Mouse (Mus musculus) kidney, postnatal 0 days (tissue): Measurements from ENCODE around the gene Hist2h2aa2. TPM values are rescaled to one million over a fixed set of nuclear protein-coding genes. Genes with fewer than 3 reads are reported as not detected.
A peak's percentile ranks its signal among the peaks of the same experiment; 100 is the strongest.
"Not testable (repeated sequence)": the region's sequence is repeated elsewhere in the genome, so short reads cannot be mapped to it uniquely, and the experiment has no call there.

ENCODE experiments used
- ATAC-seq: fragments of 200-750 bp; cut with Nextera tagmentation; replicated peaks from 2 replicates; pipeline ENCODE4 v1.8.0; 2017; ENCODE audit warnings: low read depth, moderate number of reproducible peaks, moderate TSS enrichment, moderate library complexity; ENCODE audit not compliant: low FRiP score
- DNase-seq: peaks from one replicate; pipeline ENCODE4 v3.0.0-alpha.2; 2016; ENCODE audit warnings: low spot score
- H3K27ac ChIP-seq: fragments of 300-500 bp; sonication (generic); 2 replicates; pipeline ENCODE4 v1.5.1; 2014; ENCODE audit warnings: mild to moderate bottlenecking
- H3K27me3 ChIP-seq: fragments of 300-500 bp; sonication (generic); 2 replicates; pipeline ENCODE4 v1.6.1; 2014; ENCODE audit warnings: low read length, mixed read lengths; ENCODE audit not compliant: insufficient read depth
- H3K36me3 ChIP-seq: fragments of 300-500 bp; sonication (generic); 2 replicates; pipeline ENCODE4 v1.6.1; 2014; ENCODE audit warnings: low read length, mixed read lengths; ENCODE audit not compliant: insufficient read depth
- H3K4me1 ChIP-seq: fragments of 300-500 bp; sonication (generic); replicated peaks from 2 replicates; pipeline ENCODE4 v1.6.1; 2014; ENCODE audit warnings: antibody characterized with exemption, low read length, mixed read lengths; ENCODE audit not compliant: insufficient read depth
- H3K4me2 ChIP-seq: fragments of 300-500 bp; sonication (generic); 2 replicates; pipeline ENCODE4 v1.6.1; 2014; ENCODE audit warnings: mild to moderate bottlenecking, low read length, moderate library complexity, mixed read lengths
- H3K4me3 ChIP-seq: fragments of 300-500 bp; sonication (generic); replicated peaks from 2 replicates; pipeline ENCODE4 v1.5.1; 2014; ENCODE audit warnings: low read depth, low read length
- H3K9ac ChIP-seq: fragments of 300-500 bp; sonication (generic); 2 replicates; pipeline ENCODE4 v1.6.1; 2014; ENCODE audit warnings: low read depth, low read length
- H3K9me3 ChIP-seq: fragments of 300-500 bp; sonication (generic); replicated peaks from 2 replicates; pipeline ENCODE4 v1.6.1; 2016; ENCODE audit warnings: low read length, inconsistent platforms, mixed read lengths
- CTCF ChIP-seq: IDR thresholded peaks from 2 replicates; pipeline ENCODE4 v1.5.1; 2016; ENCODE audit warnings: antibody characterized with exemption, low read depth, mild to moderate bottlenecking, moderate library complexity
- WGBS: fragments of 180-500 bp; shearing (Covaris S2); extraction: QIAGEN DNeasy Blood & Tissue Kit; methylation state at CpG from one replicate; pipeline ENCODE4 v1.1.7; 2014; 5-methylcytosine and 5-hydroxymethylcytosine counted together
- polyA plus RNA-seq: library from polyadenylated mRNA; unstranded; fragments of >200 nt; fragmentation: Nextera tagmentation; extraction: Ambion mirVana; gene quantifications from 2 replicates; pipeline ENCODE4 v1.2.1, GENCODE M21; 2015

The Hist2h2aa2 gene
- polyA plus RNA-seq, 1 experiment from 2014 or later: 107 TPM

DNA sequence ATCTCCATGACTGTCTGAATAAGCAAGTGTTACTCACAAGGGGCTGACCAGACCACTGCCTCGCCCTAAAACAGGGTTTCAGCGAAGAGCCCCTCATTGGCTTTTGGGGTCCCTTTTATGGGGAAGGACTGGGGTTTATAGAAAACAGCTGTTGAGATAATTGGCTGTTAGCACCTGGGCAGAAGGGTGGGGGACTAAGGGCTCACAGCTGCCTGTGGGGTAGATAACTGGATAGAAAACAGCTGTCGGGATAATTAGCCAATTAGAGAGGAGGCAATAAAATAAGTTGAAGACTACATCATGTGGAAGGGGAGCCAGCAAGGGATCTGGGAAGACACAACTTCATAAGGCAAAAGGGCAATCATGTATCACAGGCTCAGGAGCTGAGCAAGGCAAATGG is 10.8 kb upstream of the Hist2h2aa2 start:
- H3K27ac ChIP-seq: 0 out of 2 replicates have a peak overlapping the region, but pooled peaks have one; percentile 25
- ATAC-seq (no peak), DNase-seq (no peak)
- WGBS: 50% methylated on average over 3 of the region's 3 CpGs
- H3K9me3 ChIP-seq: no peaks in the 10 kb centered on the region
- no peaks in the 10 kb centered on the region; the same call in 1 of the 2 replicates for H3K4me1 ChIP-seq
- no peak overlapping the region for H3K4me3 ChIP-seq
- no peaks in the 10 kb centered on the region for H3K27me3 ChIP-seq
- no peak for TF ChIP-seq CTCF
- H3K4me2 ChIP-seq: no peak overlapping the region
- H3K36me3 ChIP-seq: no peaks in the 10 kb centered on the region
- H3K9ac ChIP-seq: no peak overlapping the region

DNA sequence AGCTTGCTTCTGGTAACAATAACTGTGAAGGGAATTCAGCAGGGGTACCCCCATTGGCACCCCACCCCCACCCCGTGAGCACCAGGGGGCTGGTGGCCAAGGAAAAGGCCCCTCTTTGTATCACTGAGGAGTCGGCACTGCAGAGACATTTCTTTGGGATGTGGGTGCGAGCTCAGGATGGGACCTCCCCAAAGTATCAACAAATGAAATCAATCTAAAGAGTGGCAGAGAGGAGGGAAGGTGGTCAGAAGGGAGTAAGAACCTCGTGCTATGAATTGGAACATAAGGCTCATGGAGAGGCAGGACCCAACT is 8.9 kb upstream of the Hist2h2aa2 start:
- H3K9me3 ChIP-seq: no peaks in the 10 kb centered on the region
- H3K27ac ChIP-seq: no peak overlapping the region
- no peak overlapping the region for H3K4me3 ChIP-seq
- no peaks in the 10 kb centered on the region for H3K36me3 ChIP-seq
- 51% methylated on average over 4 of the region's 4 CpGs for WGBS
- ATAC-seq: no peak
- H3K4me1 ChIP-seq: peaks cover 6% of the 10 kb centered on the region
- no peak overlapping the region for H3K9ac ChIP-seq
- H3K4me2 ChIP-seq: peak overlapping the region; percentile 51
- TF ChIP-seq CTCF: no peak
- no peaks in the 10 kb centered on the region for H3K27me3 ChIP-seq
- no peak for DNase-seq

DNA sequence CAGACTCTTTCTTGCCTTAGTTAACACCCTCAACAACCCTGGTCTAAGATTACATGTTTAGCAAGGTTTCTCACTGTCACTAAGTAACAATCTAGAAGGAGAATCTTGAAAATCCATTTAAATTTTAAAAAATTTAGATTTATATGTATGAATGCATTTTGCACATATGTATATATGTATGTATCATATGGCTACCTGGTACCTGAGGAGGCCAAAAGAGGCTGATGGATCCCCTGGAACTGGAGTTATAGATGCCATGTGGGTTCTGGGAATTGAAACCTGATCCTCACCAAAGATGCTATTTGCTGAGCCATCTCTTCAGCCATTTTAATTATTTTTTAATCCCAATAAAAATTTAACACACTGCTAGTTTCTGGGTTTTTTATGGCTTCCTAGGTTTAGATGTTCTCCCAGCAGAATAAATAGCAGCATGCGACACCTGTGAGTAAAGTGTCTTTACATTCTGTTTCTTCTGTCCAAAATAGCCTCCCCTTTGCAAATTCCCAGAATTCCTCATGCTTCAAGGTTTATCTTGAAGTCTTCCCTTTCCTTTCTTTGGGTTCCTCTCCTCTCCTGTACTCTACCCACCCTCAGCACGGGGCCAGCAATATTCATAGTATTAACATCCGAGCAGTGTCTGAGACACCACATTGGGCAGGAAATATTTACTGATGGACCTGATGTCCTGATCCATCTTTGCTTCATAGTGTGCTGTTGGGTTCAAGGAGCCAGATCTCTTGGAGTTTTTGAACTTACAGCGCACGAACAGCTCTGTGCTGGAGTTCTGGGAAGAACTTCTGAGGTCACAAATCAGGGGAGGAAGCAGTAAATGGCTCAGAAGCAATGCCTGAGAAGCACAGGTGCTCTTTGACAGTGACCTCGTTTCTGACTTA is 8.3 kb upstream of the Hist2h2aa2 start:
- ATAC-seq (no peak), DNase-seq (no peak)
- H3K27me3 ChIP-seq: no peaks in the 10 kb centered on the region
- no peak overlapping the region; the same call in 1 of the 2 replicates for H3K9ac ChIP-seq
- H3K9me3 ChIP-seq: no peaks in the 10 kb centered on the region
- H3K27ac ChIP-seq: no peak overlapping the region
- 38% methylated on average over 6 of the region's 6 CpGs for WGBS
- H3K4me3 ChIP-seq: 0 out of 2 replicates have a peak overlapping the region, but pooled peaks have one; percentile 36
- H3K4me1 ChIP-seq: peaks cover 11% of the 10 kb centered on the region
- H3K4me2 ChIP-seq: peak overlapping the region; percentile 51
- no peak for TF ChIP-seq CTCF
- no peaks in the 10 kb centered on the region for H3K36me3 ChIP-seq

DNA sequence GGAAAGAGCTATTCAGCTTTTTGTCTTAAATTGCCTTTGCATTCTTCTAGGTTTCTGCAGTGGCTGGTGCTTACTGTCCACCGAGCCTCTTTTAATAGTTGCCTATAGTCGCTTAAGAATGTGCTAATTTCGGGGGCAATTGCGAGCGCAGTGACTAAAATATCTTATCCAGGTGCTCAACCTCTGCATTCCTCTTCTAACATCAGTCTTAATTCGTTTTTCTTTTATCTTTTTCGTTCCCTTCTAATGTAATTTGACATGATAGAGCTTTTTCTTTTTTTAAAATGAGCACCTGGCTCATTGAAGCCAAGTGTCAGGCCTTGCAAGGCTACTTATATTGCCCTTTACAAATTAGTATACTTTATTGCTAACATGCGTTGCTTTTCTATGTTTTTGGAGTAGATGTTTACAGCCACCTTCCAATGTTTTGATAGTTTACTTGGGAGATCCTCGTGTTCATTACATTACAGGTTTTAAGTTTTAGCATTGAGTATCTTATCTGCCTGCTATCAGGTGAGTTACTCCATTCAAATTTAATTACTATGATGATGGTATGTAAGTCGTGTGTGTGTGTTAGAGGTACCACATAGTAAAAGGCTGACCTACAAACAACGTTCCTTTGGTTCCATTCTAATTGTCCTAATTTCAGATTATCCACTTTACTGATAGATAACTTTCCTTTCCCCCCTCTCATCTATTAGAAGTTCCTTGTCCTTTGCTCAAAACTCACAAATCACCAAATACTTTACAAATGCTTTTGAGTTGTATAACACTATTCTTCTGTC is 7.5 kb upstream of the Hist2h2aa2 start:
- Histone ChIP-seq H3K9ac (peak overlapping the region; percentile 55), H3K9me3 (no peaks in the 10 kb centered on the region), H3K27ac (peak overlapping the region; percentile 52; the same call in 1 of the 2 replicates), H3K4me3 (peak overlapping the region; percentile 36), H3K4me1 (peaks cover 11% of the 10 kb centered on the region), H3K4me2 (peak overlapping the region; percentile 51), H3K27me3 (no peaks in the 10 kb centered on the region), H3K36me3 (no peaks in the 10 kb centered on the region)
- no peak for ATAC-seq
- TF ChIP-seq CTCF: no peak
- WGBS: 6% methylated on average over 11 of the region's 11 CpGs
- DNase-seq: no peak

DNA sequence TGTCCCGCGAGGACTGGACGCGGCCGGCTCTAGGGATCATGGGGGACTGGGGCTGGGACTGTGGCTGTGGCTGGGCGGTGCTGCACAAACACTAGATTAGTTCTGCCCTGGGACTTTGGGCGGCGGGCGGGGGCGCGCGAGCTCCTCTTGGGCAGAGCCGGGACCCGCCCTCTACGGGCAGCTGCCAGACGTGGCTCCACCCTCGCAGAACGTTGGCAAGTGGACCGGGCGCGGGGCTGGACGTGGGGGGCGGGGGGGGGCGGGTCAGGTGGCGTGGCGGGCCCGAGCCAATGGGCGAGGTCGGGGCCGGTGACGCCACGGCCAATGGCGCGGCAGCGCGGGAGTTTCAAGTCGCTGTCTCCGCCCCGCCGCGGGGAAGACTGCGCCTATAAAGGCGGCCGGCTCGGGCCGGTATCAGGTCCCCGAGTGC is 6.4 kb upstream of the Hist2h2aa2 start, which contains the start of gene Hist2h3c1:
Gene Hist2h3c1 (plus strand): TSS at position 259 of the 430 bp plus-strand sequence.
- Histone ChIP-seq H3K27ac (peak within 1 kb of the TSS; percentile 83; the same call in 1 of the 2 replicates), H3K4me2 (peak within 1 kb of the TSS; percentile 51), H3K4me3 (peak within 1 kb of the TSS; percentile 36), H3K9ac (peak within 1 kb of the TSS; percentile 55), H3K4me1 (peaks cover 11% of the 10 kb centered on the region)
- not testable (repeated sequence) for DNase-seq, H3K27me3 ChIP-seq, H3K9me3 ChIP-seq, H3K36me3 ChIP-seq
- 0% methylated on average over 1 of the region's 47 CpGs for WGBS
- ATAC-seq: peak; percentile 93

DNA sequence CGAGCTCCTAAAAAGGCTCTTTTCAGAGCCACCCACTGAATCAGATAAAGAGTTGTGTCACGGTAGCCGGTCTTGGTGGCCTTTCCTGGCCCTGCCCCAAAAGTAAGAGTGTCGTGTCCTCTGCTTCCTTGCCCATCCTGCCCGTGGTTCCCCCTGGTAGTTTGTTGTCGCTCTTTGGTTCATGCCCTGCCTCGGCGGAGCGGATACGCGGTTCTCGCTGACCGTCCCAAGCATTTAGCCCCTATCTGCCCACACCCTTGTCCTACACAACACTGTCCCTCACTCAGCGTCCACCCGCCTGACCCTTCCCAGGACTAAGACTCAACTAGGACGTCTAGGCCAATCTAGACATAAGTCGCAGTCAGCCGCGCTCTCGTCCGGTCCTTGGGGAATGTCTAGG is 5.9 kb upstream of the Hist2h2aa2 start:
- not testable (repeated sequence) for ATAC-seq, H3K9ac ChIP-seq

DNA sequence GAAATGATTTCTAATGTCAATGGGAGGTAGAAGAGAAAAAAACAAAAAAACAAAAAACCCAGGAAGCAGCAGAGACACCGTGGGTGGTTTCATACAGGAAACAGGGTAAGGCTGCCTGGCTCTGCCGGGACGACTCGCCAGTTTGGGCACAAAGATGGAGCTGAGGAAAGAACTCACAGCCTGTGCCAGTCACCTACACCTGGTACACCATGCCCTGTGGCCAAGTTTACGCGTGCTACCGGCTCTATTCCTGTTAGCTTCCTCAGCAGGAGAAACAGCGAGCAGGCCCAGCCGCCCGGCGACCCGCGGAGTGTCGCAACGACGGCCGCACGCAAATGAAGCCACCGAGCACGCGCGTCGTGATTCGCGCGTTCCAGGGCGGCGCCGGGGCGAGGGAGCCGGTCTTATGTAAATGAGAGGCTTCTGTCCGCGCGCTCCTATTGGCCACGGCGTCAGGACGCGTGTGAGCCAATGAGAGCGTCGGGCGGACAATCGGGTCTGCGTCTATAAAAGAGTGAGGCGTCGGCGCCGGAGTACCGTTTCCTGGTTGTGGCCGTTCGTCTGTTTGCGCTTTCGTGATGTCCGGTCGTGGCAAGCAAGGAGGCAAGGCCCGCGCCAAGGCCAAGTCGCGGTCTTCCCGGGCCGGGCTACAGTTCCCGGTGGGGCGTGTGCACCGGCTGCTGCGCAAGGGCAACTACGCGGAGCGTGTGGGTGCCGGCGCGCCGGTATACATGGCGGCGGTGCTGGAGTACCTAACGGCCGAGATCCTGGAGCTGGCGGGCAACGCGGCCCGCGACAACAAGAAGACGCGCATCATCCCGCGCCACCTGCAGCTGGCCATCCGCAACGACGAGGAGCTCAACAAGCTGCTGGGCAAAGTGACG is 5.2 kb upstream of the Hist2h2aa2 start, which contains the start of gene Hist2h2aa1:
Gene Hist2h2aa1 (plus strand): TSS at position 495 of the 884 bp plus-strand sequence.
- not testable (repeated sequence) for H3K9me3 ChIP-seq, H3K27me3 ChIP-seq, H3K36me3 ChIP-seq
- peak; percentile 86 for ATAC-seq
- Histone ChIP-seq H3K27ac (peak within 1 kb of the TSS; percentile 94), H3K4me3 (peak within 1 kb of the TSS; percentile 48), H3K4me2 (peak within 1 kb of the TSS; percentile 59), H3K9ac (peak within 1 kb of the TSS; percentile 78), H3K4me1 (peaks cover 11% of the 10 kb centered on the region)
- DNase-seq: peak; percentile 75
- 0% methylated on average over 19 of the region's 88 CpGs for WGBS

More for the DNA sequence above, 5.9 kb upstream of the Hist2h2aa2 start:
- not testable (repeated sequence) for H3K9me3 ChIP-seq, H3K4me2 ChIP-seq, DNase-seq, H3K36me3 ChIP-seq, H3K27me3 ChIP-seq
- Histone ChIP-seq H3K27ac (peak overlapping the region; percentile 83; the same call in 1 of the 2 replicates), H3K4me1 (peaks cover 11% of the 10 kb centered on the region), H3K4me3 (0 out of 2 replicates have a peak overlapping the region, but pooled peaks have one; percentile 14)
- WGBS: 1% methylated on average over 10 of the region's 21 CpGs
